Mouse (Mus musculus) cerebellum, adult 8-10 months (tissue): Measurements from ENCODE around the gene Gm4027.
"Not testable (repeated sequence)": the region's sequence is repeated elsewhere in the genome, so short reads cannot be mapped to it uniquely, and the experiment has no call there.

Experiments used
- DNase-seq: peaks from one replicate; pipeline ENCODE4 v3.0.0; 2022

Gene Gm4027

GRCm38 (mm10) chr12:87618569-87618968 lies at the start of gene Gm4027:
Gene Gm4027, plus strand, starts transcription at chr12:87618869.
- DNase-seq = not testable (repeated sequence)

- DNase-seq = not testable (repeated sequence)
Measured at GRCm38 (mm10) chr12:87601388-87601787, 17.3 kb upstream of the Gm4027 start.

- not testable (repeated sequence) for DNase-seq
Measured at GRCm38 (mm10) chr12:87602388-87602787, 16.3 kb upstream of the Gm4027 start, which contains the start of gene Oog1. Gene Oog1, plus strand, starts transcription at chr12:87602688.

- not testable (repeated sequence) for DNase-seq
Measured at GRCm38 (mm10) chr12:87644520-87644919, 25.9 kb downstream of the Gm4027 start, which contains the start of gene Gm16381. Gene Gm16381, minus strand, starts transcription at chr12:87644620.

DNA sequence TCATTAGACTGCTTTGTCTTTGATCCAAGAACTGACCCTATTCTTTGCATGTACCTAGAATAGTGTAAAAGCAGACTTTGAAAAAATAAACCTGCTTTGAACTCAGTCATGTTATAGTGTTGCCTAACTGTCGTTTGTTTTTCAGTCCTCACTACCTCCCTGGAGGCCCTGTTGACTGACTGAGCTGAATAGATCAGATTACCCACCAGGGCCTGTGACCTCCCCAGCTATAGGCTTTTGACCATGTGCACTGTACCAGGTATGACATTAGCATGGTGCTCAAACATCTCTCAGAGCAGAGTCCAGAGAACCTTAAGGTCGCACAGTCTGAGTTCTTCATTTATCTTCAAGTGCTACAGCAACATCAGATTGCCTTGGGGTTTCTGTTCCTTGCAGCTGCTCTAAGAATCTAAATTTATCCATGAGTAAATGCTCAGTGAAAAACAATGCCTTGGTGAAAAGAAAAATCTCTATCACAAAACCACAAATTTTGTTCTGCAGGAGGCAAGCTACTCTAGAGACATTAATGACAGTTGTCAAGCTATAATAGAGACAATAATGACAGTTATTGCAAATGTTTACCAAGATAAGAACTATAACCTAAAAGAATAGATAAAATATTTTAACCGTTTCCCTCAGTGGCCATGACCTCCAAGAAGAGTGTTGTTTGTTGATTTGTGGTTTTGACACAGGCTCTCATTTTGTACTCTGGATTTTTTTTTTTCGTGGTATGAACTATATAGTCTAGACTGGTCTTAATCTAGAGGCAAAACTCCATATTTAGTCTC lies 34.4 kb downstream of the Gm4027 start:
- DNase-seq = not testable (repeated sequence)
